In the genomic region with DNA sequence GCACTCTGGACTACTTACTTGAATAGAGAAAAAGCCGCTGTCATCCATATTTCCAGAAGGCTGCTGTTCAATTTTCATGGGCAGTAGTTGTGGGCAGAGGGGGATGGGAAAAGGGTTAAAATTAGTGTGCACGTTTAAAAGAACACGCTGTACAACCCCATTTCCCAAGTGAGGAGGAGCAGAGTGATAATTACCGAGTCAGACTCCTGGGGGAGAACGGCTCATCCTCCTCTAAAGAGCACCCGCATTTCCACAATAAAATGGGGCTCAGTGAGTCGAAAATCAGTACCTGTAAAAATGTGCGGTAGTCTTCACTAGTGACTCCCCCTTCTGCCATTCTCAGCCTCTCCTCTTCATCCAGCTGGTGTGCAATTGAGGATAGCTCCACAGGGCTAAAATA, we compare ENCODE assay signal across 19 mouse cellular contexts. TPM values are rescaled to one million over a fixed set of nuclear protein-coding genes. Genes with fewer than 3 reads are reported as not detected.
A peak's percentile ranks its signal among the peaks of the same experiment; 100 is the strongest.
DNase-seq lines count a peak whose midpoint lies in the region; ATAC-seq and TF ChIP-seq lines count a peak whose summit lies in the region.
"Had no signal": no experiment of that assay in that cellular context is flagged by ENCODE, and none has a peak within 500 bp of the region (broad histone marks: within the 10 kb centered on the region; RNA-seq: fewer than 3 reads in every experiment).

No protein-coding gene starts in this region.

- peaks cover 68% of the 10 kb centered on the region for H3K36me3 ChIP-seq in megakaryocyte, embryonic 14.5 days (replicated peaks; ENCODE audit: low read length)

- 33% methylated on average over 8 of the region's 8 CpGs for WGBS in olfactory bulb, adult 2 months

- ATAC-seq in megakaryocyte, adult 5-6 weeks (ENCODE audit: poor library complexity, severe bottlenecking): no peak
- ATAC-seq: forebrain, embryonic 13.5 days; forebrain, postnatal 0 days had no signal

- DNase-seq in layer of hippocampus, adult 2 months (ENCODE audit: low spot score in 2 of 2): no peak
- no peak for DNase-seq in layer of hippocampus, postnatal 10 days (ENCODE audit: low spot score in 2 of 2)
- no peak for DNase-seq in gastrocnemius, adult 8-10 months (ENCODE audit: low spot score in 2 of 2)
- DNase-seq: adrenal gland, adult 8-10 months; adrenal gland, postnatal 36 days; cerebellum, adult 11 months; cerebellum, adult 8-10 months; cerebellum, postnatal 14 days; forebrain, postnatal 0 days; gastrocnemius, postnatal 10 days; heart, adult 2 months had no signal

- no peak for TF ChIP-seq POLR2A in olfactory bulb, adult 2 months (IDR thresholded peaks at IDR 0.05; ENCODE audit: insufficient read depth, low read depth, low read length)

- H3K27me3 ChIP-seq in megakaryocyte, embryonic 14.5 days (replicated peaks): no peaks in the 10 kb centered on the region
- H3K27me3 ChIP-seq: embryonic facial prominence, embryonic 13.5 days; forebrain, embryonic 13.5 days; heart, embryonic 12.5 days had no signal

- no peak overlapping the region for H3K4me3 ChIP-seq in layer of hippocampus, adult 2 months
- H3K4me3 ChIP-seq in megakaryocyte, embryonic 14.5 days (replicated peaks): peak overlapping the region; percentile 68
- 0 out of 2 replicates have a peak overlapping the region, but pooled peaks have one; percentile 6 for H3K4me3 ChIP-seq in olfactory bulb, adult 2 months (ENCODE audit: insufficient read depth, low read depth, low read length)
- H3K4me3 ChIP-seq: embryonic facial prominence, embryonic 13.5 days; forebrain, embryonic 13.5 days; heart, adult 2 months; heart, embryonic 12.5 days; hindbrain, embryonic 10.5 days had no signal

- H3K4me1 ChIP-seq in megakaryocyte, embryonic 14.5 days: peaks cover 35% of the 10 kb centered on the region
- peaks cover 13% of the 10 kb centered on the region for H3K4me1 ChIP-seq in olfactory bulb, adult 2 months (ENCODE audit: control insufficient read depth, insufficient read depth, low read length)
- H3K4me1 ChIP-seq: embryonic facial prominence, embryonic 13.5 days; forebrain, embryonic 13.5 days; heart, embryonic 12.5 days; hindbrain, embryonic 10.5 days had no signal

- H3K9me3 ChIP-seq in megakaryocyte, embryonic 14.5 days: no peaks in the 10 kb centered on the region
- H3K9me3 ChIP-seq: embryonic facial prominence, embryonic 13.5 days; forebrain, embryonic 13.5 days; heart, embryonic 12.5 days; hindbrain, embryonic 10.5 days had no signal

- peak overlapping the region; percentile 36; the same call in 1 of the 2 replicates for H3K27ac ChIP-seq in layer of hippocampus, adult 2 months
- peak overlapping the region; percentile 98 for H3K27ac ChIP-seq in olfactory bulb, adult 2 months (ENCODE audit: insufficient read depth, low read depth, low read length)
- H3K27ac ChIP-seq: embryonic facial prominence, embryonic 13.5 days; forebrain, embryonic 13.5 days; heart, adult 2 months; hindbrain, embryonic 10.5 days; hindbrain, embryonic 14.5 days had no signal

- no peak for TF ChIP-seq CTCF in layer of hippocampus, adult 2 months (conservative IDR thresholded peaks at IDR 0.05)
- no peak for TF ChIP-seq CTCF in olfactory bulb, adult 2 months (IDR thresholded peaks at IDR 0.05; ENCODE audit: insufficient read depth, low read depth, low read length)

RNA-seq across cellular contexts. Expression of a gene that starts 10.1 kb away (rescaled TPM):
- 10 to 100 TPM; 20.2 to 23.4 TPM for total RNA-seq in layer of hippocampus, adult 2 months (2021)
- total RNA-seq in layer of hippocampus, postnatal 10 days (2021): 10 to 100 TPM; 20.4 to 21.9 TPM
- polyA plus RNA-seq in megakaryocyte, embryonic 14.5 days (2012; ENCODE audit: insufficient read depth, low replicate concordance): 0.38 TPM in 1 of 2 replicates, not detected in the other
- total RNA-seq in megakaryocyte, adult 5-6 weeks (2015): 24.4 and 26.8 TPM in 2 replicates
- total RNA-seq in megakaryocyte, adult 5-6 weeks (2017): 51.3 and 53.4 TPM in 2 replicates
- not detected in 2 replicates for polyA plus RNA-seq in olfactory bulb, adult 2 months (2012; ENCODE audit: insufficient read depth, insufficient read length, low replicate concordance, missing spikeins)
- 1 to 10 TPM; 3.0 to 6.7 (median 5.2) TPM for total RNA-seq in gastrocnemius, adult 8-10 months (2022)

RNA-seq across cellular contexts. Expression of a gene that starts 27.8 kb away (rescaled TPM):
- 10 to 100 TPM; 26.3 to 27.4 TPM for total RNA-seq in layer of hippocampus, adult 2 months (2021)
- total RNA-seq in layer of hippocampus, postnatal 10 days (2021): 10 to 100 TPM; 35.9 to 36.7 TPM
- polyA plus RNA-seq in megakaryocyte, embryonic 14.5 days (2012; ENCODE audit: insufficient read depth, low replicate concordance): 2.3 and 4.4 TPM in 2 replicates
- 28.0 and 29.3 TPM in 2 replicates for total RNA-seq in megakaryocyte, adult 5-6 weeks (2015)
- 43.3 and 45.3 TPM in 2 replicates for total RNA-seq in megakaryocyte, adult 5-6 weeks (2017)
- not detected in 2 replicates for polyA plus RNA-seq in olfactory bulb, adult 2 months (2012; ENCODE audit: insufficient read depth, insufficient read length, low replicate concordance, missing spikeins)
- 10 to 100 TPM in 2 of 4 experiments, 1 to 10 TPM in 2; 8.8 to 10.7 (median 10.0) TPM for total RNA-seq in gastrocnemius, adult 8-10 months (2022)

RNA-seq across cellular contexts. Expression of a gene that starts 34.9 kb away (rescaled TPM):
- total RNA-seq in layer of hippocampus, adult 2 months (2021): 10 to 100 TPM; 31.8 to 32.9 TPM
- 10 to 100 TPM; 25.0 to 25.9 TPM for total RNA-seq in layer of hippocampus, postnatal 10 days (2021)
- 0.22 TPM in 1 of 2 replicates, not detected in the other for polyA plus RNA-seq in megakaryocyte, embryonic 14.5 days (2012; ENCODE audit: insufficient read depth, low replicate concordance)
- total RNA-seq in megakaryocyte, adult 5-6 weeks (2015): 27.7 and 29.6 TPM in 2 replicates
- total RNA-seq in megakaryocyte, adult 5-6 weeks (2017): 33.8 and 39.6 TPM in 2 replicates
- not detected in 2 replicates for polyA plus RNA-seq in olfactory bulb, adult 2 months (2012; ENCODE audit: insufficient read depth, insufficient read length, low replicate concordance, missing spikeins)
- 10 to 100 TPM; 22.1 to 26.8 (median 23.4) TPM for total RNA-seq in gastrocnemius, adult 8-10 months (2022)
